Mouse (Mus musculus): Measurements from ENCODE around the gene Ube2a.

DNA sequence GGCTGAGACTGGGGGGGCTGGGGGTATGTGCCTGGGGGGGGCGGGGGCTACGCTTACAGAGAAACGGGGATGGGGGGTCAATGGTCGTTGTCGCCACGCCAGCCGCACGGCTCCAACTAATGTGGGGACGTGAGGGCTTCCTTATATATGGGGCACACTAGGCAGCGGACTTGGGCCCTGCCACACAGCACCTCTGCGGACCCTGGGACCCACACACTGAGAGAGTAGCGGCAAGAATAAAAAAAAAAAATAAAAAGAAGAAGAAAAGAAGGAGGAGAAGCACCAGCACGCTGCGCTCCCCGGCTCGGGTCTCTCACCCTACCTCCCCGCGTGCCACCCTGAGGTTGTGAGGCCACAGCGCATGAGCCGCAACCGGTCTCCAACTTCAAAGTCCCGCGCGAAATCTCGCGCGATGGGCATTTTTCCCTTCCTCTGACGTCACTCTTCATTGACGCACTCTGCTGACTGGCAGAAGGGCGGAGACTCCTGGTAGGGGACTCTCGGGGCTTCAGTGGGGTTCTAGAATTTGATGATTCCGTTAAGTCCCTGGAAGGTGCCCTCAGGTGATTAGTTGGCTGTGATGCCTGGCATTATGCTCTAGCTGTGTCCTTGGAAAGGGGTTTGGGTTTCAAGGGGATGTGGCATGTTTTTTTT, 29.5 kb downstream of the Ube2a start:
- TF ChIP-seq EP300 (IDR thresholded peaks at IDR 0.05; ENCODE audit: insufficient read depth, low read depth, low read length), result peak; percentile 44; the same call in 1 of the 2 replicates
- peak; percentile 36 for TF ChIP-seq CTCF (IDR thresholded peaks at IDR 0.05)
- peak; percentile 93 for TF ChIP-seq POLR2A (IDR thresholded peaks at IDR 0.05; ENCODE audit: insufficient read depth, low read depth, low read length)

All from heart, adult 2 months (tissue).